Mouse (Mus musculus): ENCODE results near the gene Zswim1.
"Not testable (repeated sequence)": the region's sequence is repeated elsewhere in the genome, so short reads cannot be mapped to it uniquely, and the experiment has no call there.

Zswim1 gene

DNA sequence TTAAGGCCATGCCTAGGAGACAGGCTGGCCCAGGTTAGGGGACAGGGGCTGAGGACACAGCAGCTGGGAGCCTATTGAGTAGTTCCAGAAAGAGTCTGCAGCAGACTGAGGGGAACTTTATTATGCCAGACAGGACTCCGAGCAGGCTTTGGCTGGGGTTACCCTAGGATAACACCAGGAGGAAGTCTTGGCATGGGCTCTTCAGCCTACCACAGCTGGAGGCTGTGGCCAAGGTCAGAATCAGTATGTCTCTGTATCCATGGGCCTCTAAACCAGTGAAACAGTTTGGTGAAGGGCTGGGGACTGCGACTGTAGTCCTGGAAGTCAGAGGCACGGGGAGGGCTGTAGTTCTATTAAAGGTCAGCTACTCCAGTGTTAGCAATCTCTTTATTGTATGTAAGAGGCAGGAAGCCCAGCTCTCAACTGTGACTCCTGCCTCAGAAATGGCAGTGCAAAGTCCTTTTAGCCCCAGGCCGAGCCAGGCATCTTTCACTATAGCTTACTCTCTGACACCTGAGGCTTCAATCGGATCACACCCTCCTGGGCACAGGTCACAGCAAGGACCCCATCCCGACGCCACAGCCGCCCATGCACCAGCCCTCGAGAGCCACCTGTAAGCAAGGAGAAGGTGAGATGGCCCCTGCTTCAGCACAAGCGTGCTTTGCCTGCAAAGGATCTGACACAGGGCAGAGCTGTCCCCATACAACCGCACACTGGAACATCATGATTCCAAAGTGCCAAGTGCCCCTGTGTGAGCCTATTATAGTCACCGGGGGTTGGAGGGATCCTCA is 29.9 kb upstream of the Zswim1 start:
- DNase-seq (ENCODE audit: extremely low spot score) = no peak

GRCm38 (mm10) chr2:164793236-164793635 is 29.2 kb upstream of the Zswim1 start:
- peak; percentile 58 for DNase-seq (ENCODE audit: extremely low spot score)

DNA sequence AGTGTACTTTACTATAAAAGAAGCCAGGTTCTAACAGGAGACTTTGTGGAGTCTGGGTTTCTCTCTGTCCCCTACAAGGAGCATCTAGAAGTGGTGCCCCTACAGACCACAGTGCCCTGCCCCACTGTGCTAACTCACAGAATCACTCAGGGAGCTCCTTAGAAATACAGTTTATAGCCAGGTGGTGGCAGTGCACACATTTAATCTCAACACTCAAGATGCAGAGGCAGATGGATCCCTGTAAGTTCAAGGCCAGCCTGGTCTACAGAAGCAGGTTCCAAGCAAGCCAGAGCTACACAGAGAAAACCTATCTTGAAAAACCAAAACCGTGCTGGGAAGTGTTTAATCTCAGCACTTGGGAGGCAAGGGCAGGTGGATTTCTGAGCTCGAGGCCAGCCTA is 28.7 kb upstream of the Zswim1 start:
- no peak for DNase-seq (ENCODE audit: extremely low spot score)

GRCm38 (mm10) chr2:164794293-164794692 is 28.2 kb upstream of the Zswim1 start:
- peak; percentile 74 for DNase-seq (ENCODE audit: extremely low spot score)

GRCm38 (mm10) chr2:164795868-164796267 is 26.6 kb upstream of the Zswim1 start:
- no peak for DNase-seq (ENCODE audit: extremely low spot score)

- DNase-seq (ENCODE audit: extremely low spot score) = not testable (repeated sequence)
These were observed 23.9 kb upstream of the Zswim1 start for GRCm38 (mm10) chr2:164798554-164798953.

GRCm38 (mm10) chr2:164800252-164801004 is 22.1 kb upstream of the Zswim1 start:
- no peak for DNase-seq (ENCODE audit: extremely low spot score)

- no peak for DNase-seq (ENCODE audit: extremely low spot score)
These were observed 19.1 kb upstream of the Zswim1 start for GRCm38 (mm10) chr2:164803201-164803920.

DNA sequence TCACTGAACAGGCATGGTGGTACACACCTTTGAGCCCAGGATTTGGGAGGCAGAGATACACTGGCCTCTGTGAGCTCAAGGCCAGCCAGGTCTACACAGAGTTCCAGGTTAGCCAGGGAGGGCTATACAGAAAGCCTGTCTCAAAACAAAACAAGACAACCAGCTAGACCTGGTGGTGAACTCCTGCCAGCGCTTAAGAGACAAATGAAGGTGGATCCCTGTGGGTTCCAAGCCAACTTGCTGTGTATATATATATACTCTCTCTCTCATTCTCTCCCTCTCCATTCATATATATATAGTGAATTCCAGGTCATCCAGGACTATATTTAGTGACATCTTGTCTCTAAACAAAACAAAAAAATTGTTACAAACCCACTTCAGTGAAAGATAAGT is 18.6 kb upstream of the Zswim1 start:
- DNase-seq (ENCODE audit: extremely low spot score) = no peak

DNA sequence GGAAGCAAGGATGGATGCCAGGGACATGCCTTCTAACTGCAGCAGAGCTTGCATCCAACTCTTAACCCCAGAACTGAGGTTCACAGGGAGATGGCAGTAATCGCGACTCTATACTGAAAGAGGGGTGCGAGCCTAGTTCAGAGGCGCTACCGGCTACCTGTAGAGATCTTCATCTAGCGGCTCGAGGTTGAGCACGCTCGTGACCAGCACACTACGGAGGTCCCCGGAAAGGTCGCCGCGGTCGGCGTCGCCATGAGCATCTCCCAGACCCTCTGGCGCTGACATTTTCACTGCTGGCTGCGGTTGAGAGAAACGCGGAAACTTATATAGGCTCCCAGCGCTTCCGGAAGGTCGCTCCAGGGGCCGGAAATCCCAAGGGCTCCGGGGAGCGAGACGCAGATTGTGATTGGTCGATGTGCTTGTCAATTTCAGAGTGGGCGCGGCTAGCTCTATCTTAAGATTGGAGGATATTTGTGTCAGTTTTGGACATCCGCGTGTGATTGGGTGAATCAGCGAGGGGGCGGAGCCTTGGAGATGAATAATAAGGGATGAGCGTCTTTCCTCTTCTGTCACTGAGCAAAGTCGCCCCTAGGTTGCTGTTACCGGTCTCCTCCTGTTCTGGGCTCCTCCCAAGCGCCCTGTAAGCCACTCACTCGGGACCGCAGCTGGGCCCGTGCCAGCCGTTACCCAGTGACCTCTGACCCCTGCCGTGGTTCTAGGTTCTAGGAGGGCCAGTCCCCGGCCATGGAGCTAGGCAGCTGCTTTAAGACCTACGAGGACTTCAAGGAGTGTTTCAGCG is 17.8 kb upstream of the Zswim1 start, which contains the start of the genes Acot8 and Zswim3:
Acot8 (minus strand) TSS at position 350 of the 799 bp plus-strand sequence.
Zswim3 (plus strand) TSS at position 566 of the 799 bp plus-strand sequence.
- peak; percentile 99 for DNase-seq (ENCODE audit: extremely low spot score)

- no peak for DNase-seq (ENCODE audit: extremely low spot score)
These were observed 17.2 kb upstream of the Zswim1 start for GRCm38 (mm10) chr2:164805332-164805718.

DNA sequence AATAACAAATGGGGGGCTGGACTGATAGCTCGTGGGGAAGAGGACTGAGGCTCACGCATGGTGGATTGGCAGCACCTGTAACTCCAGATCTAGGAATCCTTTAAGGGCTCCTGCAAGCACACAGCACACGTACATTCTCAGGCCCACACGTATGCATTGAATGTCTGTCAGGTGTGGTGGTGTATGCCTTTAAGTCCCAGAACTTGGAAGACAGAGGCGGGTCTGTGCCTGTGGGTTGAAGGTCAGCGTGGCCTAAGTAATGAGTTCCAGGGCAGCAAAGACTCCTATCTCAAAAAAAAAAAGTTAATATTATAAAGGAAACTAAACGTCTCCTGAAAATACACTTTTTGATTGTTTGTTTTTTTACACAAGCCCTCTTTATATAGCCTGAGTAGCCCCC is 15.9 kb upstream of the Zswim1 start:
- DNase-seq (ENCODE audit: extremely low spot score) = no peak

DNA sequence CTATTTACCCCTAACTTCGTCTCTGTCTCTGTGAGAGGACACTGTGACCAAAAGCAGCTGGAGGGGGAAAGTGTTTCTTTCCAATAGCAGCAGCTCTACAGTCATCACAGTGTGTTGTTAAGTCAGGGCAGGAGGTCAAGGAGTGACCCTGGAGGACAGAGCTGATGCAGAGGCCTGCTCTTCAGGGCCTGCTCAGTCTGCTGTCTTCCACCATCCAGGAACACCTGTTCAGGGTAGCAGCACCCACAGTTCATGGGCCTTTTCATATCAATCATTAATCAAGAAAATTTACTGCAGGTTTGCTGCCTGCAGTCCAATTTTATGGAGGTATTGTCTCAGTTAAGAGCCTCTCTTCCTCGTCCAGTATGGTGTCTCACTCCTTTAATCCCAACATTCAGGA is 8.9 kb upstream of the Zswim1 start:
- no peak for DNase-seq (ENCODE audit: extremely low spot score)

DNA sequence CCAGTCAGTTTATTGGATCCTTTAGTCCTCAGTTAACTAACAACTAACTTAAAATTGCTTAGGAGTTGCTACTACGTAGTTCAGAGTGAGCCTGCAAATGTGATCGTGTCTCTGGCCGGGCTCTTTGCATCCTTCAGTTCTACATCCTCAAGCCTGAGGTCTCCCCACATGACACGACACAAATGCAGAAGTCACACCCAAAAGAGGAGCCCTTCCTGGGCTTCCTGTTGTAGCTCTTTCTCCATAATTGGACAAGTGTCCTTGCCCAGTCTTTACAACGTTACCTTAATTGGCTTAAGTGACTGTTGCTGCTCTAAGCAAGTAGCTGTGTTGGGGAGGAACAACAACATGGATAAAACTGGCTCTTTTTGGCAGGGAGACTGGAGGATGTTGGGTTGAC is 7.1 kb upstream of the Zswim1 start:
- no peak for DNase-seq (ENCODE audit: extremely low spot score)

- no peak for DNase-seq (ENCODE audit: extremely low spot score)
These were observed 6.7 kb upstream of the Zswim1 start for GRCm38 (mm10) chr2:164815821-164816220.

GRCm38 (mm10) chr2:164817206-164817605 is 5.3 kb upstream of the Zswim1 start:
- no peak for DNase-seq (ENCODE audit: extremely low spot score)

DNA sequence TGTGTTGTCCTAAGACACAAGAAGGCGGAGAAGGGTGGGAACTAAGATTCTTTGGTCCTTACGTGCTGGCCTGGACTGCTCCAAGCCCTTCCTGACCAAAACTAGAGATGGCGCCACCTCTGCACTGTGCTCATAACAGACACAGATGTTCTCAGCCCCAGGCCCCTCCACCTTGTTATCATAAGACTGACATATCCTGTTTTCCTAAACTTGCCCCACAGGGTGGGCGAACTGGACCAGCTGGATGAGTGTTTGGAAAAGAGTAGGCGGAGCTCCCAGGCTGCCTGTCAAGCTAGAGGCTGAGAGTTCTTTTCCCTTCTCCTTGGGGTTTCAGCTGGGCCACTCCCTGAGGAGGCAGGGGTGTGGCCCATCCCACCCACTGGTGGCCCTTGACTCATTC is 4.8 kb upstream of the Zswim1 start:
- DNase-seq (ENCODE audit: extremely low spot score) = peak; percentile 47

- DNase-seq (ENCODE audit: extremely low spot score) = no peak
These were observed 1.4 kb upstream of the Zswim1 start for GRCm38 (mm10) chr2:164821060-164821459.

DNA sequence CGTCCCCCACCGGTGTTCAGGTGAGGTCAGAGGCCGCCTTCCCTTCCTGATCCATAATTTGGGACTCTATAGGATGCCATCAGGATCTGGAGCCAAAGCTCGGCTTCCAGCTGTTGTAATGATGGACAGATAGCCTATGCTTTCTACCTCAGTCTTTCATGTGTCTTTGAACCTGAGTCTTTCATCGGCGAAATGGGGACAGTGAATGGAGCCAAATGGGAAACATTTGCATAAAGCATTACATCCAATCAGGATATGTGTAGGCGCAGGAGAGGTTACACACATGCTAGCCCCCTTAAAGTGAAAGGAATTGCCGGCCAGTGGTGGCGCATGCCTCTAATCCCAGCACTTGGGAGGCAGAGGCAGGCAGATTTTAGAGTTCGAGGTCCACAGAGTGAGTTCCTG is 697 bp downstream of the Zswim1 start:
- DNase-seq (ENCODE audit: extremely low spot score) = no peak

DNA sequence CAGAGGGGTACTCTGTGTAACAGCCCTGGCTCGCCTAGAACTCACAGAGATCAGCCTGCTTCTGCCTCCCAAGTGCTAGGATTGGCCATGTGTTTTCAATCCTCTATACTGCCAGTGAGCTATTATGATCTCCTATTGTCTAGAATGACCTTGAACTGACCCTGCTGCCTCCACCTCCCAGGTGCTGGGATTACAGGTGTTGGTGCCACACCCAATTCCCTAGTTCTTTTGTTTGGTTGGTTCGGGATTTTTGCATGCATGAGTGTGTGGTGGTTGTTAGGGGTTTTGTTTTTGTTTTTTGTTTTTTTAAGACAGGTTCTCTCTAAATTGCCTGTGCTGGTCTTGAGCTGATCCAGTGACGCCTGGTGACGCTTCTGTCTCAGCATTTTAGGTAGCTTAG is 1.5 kb downstream of the Zswim1 start:
- no peak for DNase-seq (ENCODE audit: extremely low spot score)

DNA sequence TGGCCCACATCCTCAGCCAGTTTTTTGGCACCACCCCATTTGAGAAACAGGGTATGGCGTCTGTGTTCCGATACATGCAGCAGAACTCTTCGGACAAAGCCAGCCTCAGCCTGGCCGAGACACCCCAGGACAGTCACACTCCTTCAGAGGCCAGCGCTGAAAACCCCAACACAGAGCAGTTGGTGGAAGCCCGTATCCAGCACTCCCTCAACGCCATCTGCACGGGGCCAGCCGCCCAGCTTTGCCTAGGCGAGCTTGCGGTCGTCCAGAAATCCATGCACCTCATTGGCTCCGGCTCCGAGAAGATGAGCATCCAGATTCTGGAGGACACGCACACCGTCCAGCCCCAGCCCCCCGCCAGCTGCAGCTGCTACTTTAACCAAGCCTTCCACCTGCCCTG is 3.0 kb downstream of the Zswim1 start:
- DNase-seq (ENCODE audit: extremely low spot score) = no peak

Data from embryo, embryonic 9.5 days (tissue).